Mouse (Mus musculus) ES-Bruce4 (cell line): ENCODE measurements at regions not wholly inside any gene's neighbourhood (a gene's known extent, or its start where the extent isn't known, plus 50 kb on each side); places are given as distances from the start of the nearest gene placed in this dataset.

Experiments used
- CTCF ChIP-seq: IDR thresholded peaks from one replicate; pipeline ENCODE4 v1.8.1; 2011; ENCODE audit warnings: low read depth, low read length
- POLR2A ChIP-seq: IDR thresholded peaks from one replicate; pipeline ENCODE4 v1.8.1; 2011; ENCODE audit warnings: low read length; ENCODE audit not compliant: insufficient read depth

GRCm38 (mm10) chr12:15542486-15542885, 274.2 kb downstream of the Trib2 start:
- no peak for TF ChIP-seq CTCF
- TF ChIP-seq POLR2A: no peak
